Mouse (Mus musculus) CH12.LX (cell line): ENCODE measurements around the gene Cd101.

Experiments used
- E2F4 ChIP-seq: IDR thresholded peaks from 2 replicates; pipeline ENCODE4 v1.6.1; 2011; ENCODE audit warnings: low read depth, low read length, improper control_type of control experiment; ENCODE audit not compliant: insufficient replicate concordance
- EP300 ChIP-seq: IDR thresholded peaks from 2 replicates; pipeline ENCODE4 v1.6.1; 2011; ENCODE audit warnings: low read length, improper control_type of control experiment
- ETS1 ChIP-seq: conservative IDR thresholded peaks from 2 replicates; pipeline ENCODE4 v1.6.1; 2012; ENCODE audit warnings: low read depth, mild to moderate bottlenecking, inconsistent platforms, low read length, improper control_type of control experiment, moderate library complexity
- KAT2A ChIP-seq: IDR thresholded peaks from 2 replicates; pipeline ENCODE4 v1.6.1; 2012; ENCODE audit warnings: low read length, improper control_type of control experiment, inconsistent platforms; ENCODE audit not compliant: insufficient replicate concordance
- MEF2A ChIP-seq: IDR thresholded peaks from 2 replicates; pipeline ENCODE4 v1.6.1; 2014; ENCODE audit warnings: low read depth, mild to moderate bottlenecking, inconsistent platforms, low read length, improper control_type of control experiment, borderline replicate concordance
- POLR2A ChIP-seq: IDR thresholded peaks from 2 replicates; pipeline ENCODE4 v1.6.1; 2011; ENCODE audit warnings: low read depth, mild to moderate bottlenecking, improper control_type of control experiment, low read length
- POLR2AphosphoS2 ChIP-seq: IDR thresholded peaks from 2 replicates; pipeline ENCODE4 v1.6.1; 2011; ENCODE audit warnings: low read depth, low read length, improper control_type of control experiment
- SIN3A ChIP-seq: IDR thresholded peaks from 2 replicates; pipeline ENCODE4 v1.6.1; 2012; ENCODE audit warnings: low read length, improper control_type of control experiment, inconsistent platforms
- TCF12 ChIP-seq: IDR thresholded peaks from 2 replicates; pipeline ENCODE4 v1.6.1; 2014; ENCODE audit warnings: low read depth, mild to moderate bottlenecking, inconsistent platforms, low read length, improper control_type of control experiment
- USF1 ChIP-seq: IDR thresholded peaks from 2 replicates; pipeline ENCODE4 v1.6.1; 2014; ENCODE audit warnings: low read depth, mild to moderate bottlenecking, inconsistent platforms, low read length, improper control_type of control experiment
- ZKSCAN1 ChIP-seq: IDR thresholded peaks from 2 replicates; pipeline ENCODE4 v1.6.1; 2012; ENCODE audit warnings: low read depth, inconsistent platforms, low read length, improper control_type of control experiment, borderline replicate concordance
- ZMIZ1 ChIP-seq: IDR thresholded peaks from 2 replicates; pipeline ENCODE4 v1.6.1; 2012; ENCODE audit warnings: low read depth, mild to moderate bottlenecking, inconsistent platforms, low read length, improper control_type of control experiment
- ZNF384 ChIP-seq: IDR thresholded peaks from 2 replicates; pipeline ENCODE4 v1.6.1; 2012; ENCODE audit warnings: low read depth, low read length, improper control_type of control experiment, inconsistent platforms

- TF ChIP-seq ETS1 = no peak
- no peak for TF ChIP-seq ZNF384
- no peak for TF ChIP-seq SIN3A
- no peak for TF ChIP-seq TCF12
- TF ChIP-seq E2F4 = no peak
- TF ChIP-seq ZKSCAN1 = no peak
- TF ChIP-seq USF1 = no peak
- TF ChIP-seq KAT2A = no peak
- no peak for TF ChIP-seq ZMIZ1
- no peak for TF ChIP-seq POLR2A
- TF ChIP-seq MEF2A = no peak
- no peak for TF ChIP-seq POLR2AphosphoS2
- no peak for TF ChIP-seq EP300
Measured at GRCm38 (mm10) chr3:101007112-101007782, 22.1 kb downstream of the Cd101 start.
